Mouse (Mus musculus): ENCODE measurements around the gene B830017H08Rik. TPM values are rescaled to one million over a fixed set of nuclear protein-coding genes. Genes with fewer than 3 reads are reported as not detected.

The B830017H08Rik gene
- total RNA-seq, 1 experiment from 2014 or later, result not detected

GRCm38 (mm10) chr16:17838051-17838450 is 5.1 kb downstream of the B830017H08Rik start, which contains the start of gene Car15:
Gene Car15, minus strand, starts transcription at chr16:17838364.
- ATAC-seq (replicated peaks in 1 of 2; ENCODE audit: insufficient read depth in 1 of 2, low FRiP score in 2 of 2, low TSS enrichment in 1 of 2, low read depth in 1 of 2, poor library complexity in 2 of 2, severe bottlenecking in 2 of 2), result no peak

DNA sequence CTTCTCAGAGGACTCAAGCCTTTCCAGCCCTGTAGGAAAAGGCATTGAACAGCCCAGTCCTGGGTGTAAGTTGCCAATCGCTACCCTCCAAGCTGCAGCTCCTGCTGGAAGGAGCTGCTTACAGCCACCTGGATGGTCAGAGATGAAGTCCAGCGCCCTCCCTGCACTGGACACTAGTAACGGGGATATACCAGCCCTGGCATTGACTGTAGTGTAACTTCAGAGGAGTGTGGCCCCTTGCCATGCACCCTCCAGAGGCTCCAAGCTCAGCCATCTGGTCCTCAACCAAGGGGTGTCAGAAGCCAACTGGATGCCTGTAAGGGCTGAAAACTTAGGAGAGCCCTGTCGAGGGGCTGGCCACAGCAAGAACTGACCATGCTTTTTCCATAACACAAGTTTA is 7.1 kb downstream of the B830017H08Rik start:
- no peak for ATAC-seq (replicated peaks in 1 of 2; ENCODE audit: insufficient read depth in 1 of 2, low FRiP score in 2 of 2, low TSS enrichment in 1 of 2, low read depth in 1 of 2, poor library complexity in 2 of 2, severe bottlenecking in 2 of 2)

DNA sequence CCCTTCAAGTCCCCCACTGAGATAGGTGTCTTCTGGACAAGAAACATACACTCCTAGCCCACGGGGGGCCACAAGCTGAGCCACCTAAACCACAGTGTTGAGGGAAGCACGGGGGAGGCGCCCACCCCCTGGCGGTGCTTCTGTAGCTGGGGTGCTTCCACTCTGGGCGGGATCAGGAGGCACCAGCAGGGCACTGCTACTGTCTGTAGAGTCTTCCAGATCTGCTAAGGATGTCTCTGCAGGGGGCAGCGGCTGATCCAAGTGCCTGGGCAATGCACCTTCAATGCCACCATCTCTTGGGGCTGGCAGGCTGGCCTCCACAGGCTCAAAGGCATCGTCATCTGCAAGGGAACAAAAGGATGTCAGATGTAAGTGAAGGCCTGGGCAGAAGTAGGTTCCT is 9.5 kb downstream of the B830017H08Rik start:
- ATAC-seq (replicated peaks in 1 of 2; ENCODE audit: insufficient read depth in 1 of 2, low FRiP score in 2 of 2, low TSS enrichment in 1 of 2, low read depth in 1 of 2, poor library complexity in 2 of 2, severe bottlenecking in 2 of 2), result no peak

- ATAC-seq (replicated peaks in 1 of 2; ENCODE audit: insufficient read depth in 1 of 2, low FRiP score in 2 of 2, low TSS enrichment in 1 of 2, low read depth in 1 of 2, poor library complexity in 2 of 2, severe bottlenecking in 2 of 2), result no peak
Measured at GRCm38 (mm10) chr16:17843701-17844365, 10.9 kb downstream of the B830017H08Rik start.

- ATAC-seq (replicated peaks in 1 of 2; ENCODE audit: insufficient read depth in 1 of 2, low FRiP score in 2 of 2, low TSS enrichment in 1 of 2, low read depth in 1 of 2, poor library complexity in 2 of 2, severe bottlenecking in 2 of 2), result no peak
Measured at GRCm38 (mm10) chr16:17848431-17848830, 15.5 kb downstream of the B830017H08Rik start.

DNA sequence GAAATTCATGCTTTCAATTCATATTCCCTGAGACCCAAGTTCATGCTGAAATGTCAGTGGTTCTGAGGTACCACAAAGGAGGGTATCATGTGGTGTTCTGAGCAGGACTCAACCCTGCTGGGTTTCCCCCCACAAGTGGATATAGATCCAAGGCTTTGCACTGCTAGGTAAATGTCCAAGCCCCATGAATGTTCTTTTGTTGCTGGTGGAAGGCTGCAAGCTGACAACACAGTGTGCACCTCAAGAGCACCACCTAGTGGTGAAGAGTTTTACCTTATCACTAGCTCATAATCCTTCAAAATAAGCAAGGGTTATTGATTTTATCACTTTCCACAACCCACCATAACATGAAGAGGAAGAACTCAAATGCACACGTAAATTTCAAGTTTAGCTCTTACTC is 16.0 kb downstream of the B830017H08Rik start:
- peak in 1 of 2 experiments; percentile 68; a peak in 3 of 4 replicates for ATAC-seq (replicated peaks in 1 of 2; ENCODE audit: insufficient read depth in 1 of 2, low FRiP score in 2 of 2, low TSS enrichment in 1 of 2, low read depth in 1 of 2, poor library complexity in 2 of 2, severe bottlenecking in 2 of 2)

DNA sequence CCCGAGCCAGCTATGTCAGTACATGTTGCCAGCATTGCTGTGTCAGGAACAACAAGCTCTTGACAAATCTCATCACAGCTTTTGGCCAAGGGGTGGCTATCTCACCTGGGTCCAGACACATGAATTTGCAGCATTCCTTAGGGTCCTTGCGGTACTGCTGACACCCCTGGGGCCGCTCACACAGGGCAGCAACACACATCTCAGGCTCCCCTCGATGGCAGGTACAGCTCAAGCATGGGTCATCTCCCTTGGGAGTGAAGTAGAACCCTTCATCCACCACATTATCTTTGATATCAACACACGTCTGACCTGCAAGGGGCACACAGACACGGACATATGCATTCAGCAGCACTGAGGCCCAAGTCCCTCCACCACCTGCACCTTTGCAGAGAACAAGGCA is 16.6 kb downstream of the B830017H08Rik start:
- ATAC-seq (replicated peaks in 1 of 2; ENCODE audit: insufficient read depth in 1 of 2, low FRiP score in 2 of 2, low TSS enrichment in 1 of 2, low read depth in 1 of 2, poor library complexity in 2 of 2, severe bottlenecking in 2 of 2), result no peak

DNA sequence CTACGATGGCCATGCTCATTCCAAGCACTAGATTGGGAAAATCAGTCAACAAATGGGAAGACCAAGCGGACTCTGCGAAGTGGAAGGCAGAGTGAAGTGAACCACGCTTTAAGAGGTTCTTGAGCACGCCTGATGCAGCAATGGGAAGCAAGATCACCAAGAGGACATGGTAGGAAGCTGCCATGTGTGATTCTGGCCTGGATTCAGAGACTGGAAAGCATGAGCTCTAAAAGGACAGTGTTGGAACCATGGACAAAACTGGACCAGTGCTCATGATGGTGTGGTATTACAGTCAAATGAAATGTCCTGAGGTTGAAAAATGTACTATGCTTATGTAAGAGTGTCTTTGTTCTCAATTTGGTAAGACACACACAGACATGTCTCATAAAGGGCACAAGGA is 18.4 kb downstream of the B830017H08Rik start:
- ATAC-seq (replicated peaks in 1 of 2; ENCODE audit: insufficient read depth in 1 of 2, low FRiP score in 2 of 2, low TSS enrichment in 1 of 2, low read depth in 1 of 2, poor library complexity in 2 of 2, severe bottlenecking in 2 of 2), result no peak

DNA sequence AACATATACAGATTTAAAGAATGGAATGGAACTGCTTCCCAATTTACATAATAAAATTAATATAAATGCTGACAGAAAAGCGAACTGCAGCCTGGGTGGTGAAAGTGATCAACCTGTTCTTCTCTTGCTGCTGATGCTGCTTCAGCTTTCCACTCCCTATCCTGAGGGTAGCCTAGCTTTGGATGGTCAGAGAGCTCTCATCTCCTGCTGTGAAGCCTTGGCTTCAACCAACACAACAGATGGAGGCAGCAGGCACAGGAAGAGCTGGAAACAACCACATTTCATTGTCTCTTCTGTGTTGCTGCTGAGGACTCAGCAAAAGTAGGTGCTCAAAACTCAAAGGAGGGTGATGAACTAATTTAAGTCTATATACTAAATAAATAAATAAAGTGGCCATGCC is 18.9 kb downstream of the B830017H08Rik start:
- ATAC-seq (replicated peaks in 1 of 2; ENCODE audit: insufficient read depth in 1 of 2, low FRiP score in 2 of 2, low TSS enrichment in 1 of 2, low read depth in 1 of 2, poor library complexity in 2 of 2, severe bottlenecking in 2 of 2), result no peak

DNA sequence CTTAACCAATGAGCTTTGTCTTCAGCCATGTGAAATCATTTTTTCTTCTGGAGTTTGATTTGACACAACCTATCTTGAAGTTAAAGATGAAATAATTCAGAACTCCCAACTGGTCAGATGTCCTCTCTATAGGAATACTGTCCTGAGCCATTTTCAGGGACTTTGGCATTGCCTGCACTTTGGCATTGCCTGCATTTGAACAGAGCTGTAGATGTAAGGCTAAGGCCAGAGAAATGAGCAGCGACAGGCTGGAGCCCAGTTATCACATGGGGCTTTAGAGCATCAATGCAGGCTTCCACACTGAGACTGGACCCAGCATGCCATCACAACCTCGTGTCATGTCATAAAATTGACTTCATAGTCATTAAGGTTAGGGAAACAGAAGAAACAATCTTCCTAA is 20.3 kb downstream of the B830017H08Rik start:
- no peak for ATAC-seq (replicated peaks in 1 of 2; ENCODE audit: insufficient read depth in 1 of 2, low FRiP score in 2 of 2, low TSS enrichment in 1 of 2, low read depth in 1 of 2, poor library complexity in 2 of 2, severe bottlenecking in 2 of 2)

DNA sequence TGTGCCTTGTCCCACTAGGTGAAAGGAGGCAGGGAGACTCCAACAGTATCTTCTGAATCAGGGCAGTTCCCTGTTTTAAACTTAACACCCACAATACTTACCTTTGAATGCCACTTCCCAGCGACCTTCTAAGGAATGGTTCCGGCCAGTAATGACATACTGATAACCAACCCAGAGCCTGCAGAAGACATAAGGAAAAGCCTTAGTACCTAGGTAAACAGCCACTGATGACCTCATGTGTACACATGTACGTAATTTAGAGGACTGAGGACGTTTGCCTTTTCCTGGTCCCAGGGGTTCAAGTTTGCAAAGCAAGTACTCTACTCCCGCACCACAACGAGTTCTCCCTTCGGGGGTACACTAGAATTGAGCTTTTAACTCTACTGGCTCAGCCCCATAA is 24.2 kb downstream of the B830017H08Rik start:
- ATAC-seq (replicated peaks in 1 of 2; ENCODE audit: insufficient read depth in 1 of 2, low FRiP score in 2 of 2, low TSS enrichment in 1 of 2, low read depth in 1 of 2, poor library complexity in 2 of 2, severe bottlenecking in 2 of 2), result no peak

- no peak; a peak in 1 of 4 replicates for ATAC-seq (replicated peaks in 1 of 2; ENCODE audit: insufficient read depth in 1 of 2, low FRiP score in 2 of 2, low TSS enrichment in 1 of 2, low read depth in 1 of 2, poor library complexity in 2 of 2, severe bottlenecking in 2 of 2)
Measured at GRCm38 (mm10) chr16:17858592-17858991, 25.7 kb downstream of the B830017H08Rik start.

DNA sequence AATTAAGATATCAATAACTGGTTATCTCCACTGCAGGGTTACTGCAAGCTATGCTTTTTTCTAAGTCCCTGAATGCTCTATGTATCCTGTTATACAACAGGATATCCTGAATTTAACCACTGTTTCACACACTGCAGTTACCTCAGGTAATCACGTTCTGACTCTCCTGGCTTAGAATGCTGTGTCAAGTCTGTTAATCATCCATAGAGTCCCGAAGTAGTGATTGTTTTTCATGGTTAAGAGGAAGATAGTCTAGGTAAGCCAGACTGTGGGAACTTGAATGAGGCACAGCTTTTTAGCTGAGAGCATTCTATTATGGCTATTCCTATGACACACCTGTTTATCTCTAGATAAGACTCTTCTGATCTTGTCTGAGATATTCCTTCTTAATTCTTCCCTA is 32.4 kb downstream of the B830017H08Rik start:
- no peak for ATAC-seq (replicated peaks in 1 of 2; ENCODE audit: insufficient read depth in 1 of 2, low FRiP score in 2 of 2, low TSS enrichment in 1 of 2, low read depth in 1 of 2, poor library complexity in 2 of 2, severe bottlenecking in 2 of 2)

GRCm38 (mm10) chr16:17865770-17866169 is 32.8 kb downstream of the B830017H08Rik start:
- no peak for ATAC-seq (replicated peaks in 1 of 2; ENCODE audit: insufficient read depth in 1 of 2, low FRiP score in 2 of 2, low TSS enrichment in 1 of 2, low read depth in 1 of 2, poor library complexity in 2 of 2, severe bottlenecking in 2 of 2)

DNA sequence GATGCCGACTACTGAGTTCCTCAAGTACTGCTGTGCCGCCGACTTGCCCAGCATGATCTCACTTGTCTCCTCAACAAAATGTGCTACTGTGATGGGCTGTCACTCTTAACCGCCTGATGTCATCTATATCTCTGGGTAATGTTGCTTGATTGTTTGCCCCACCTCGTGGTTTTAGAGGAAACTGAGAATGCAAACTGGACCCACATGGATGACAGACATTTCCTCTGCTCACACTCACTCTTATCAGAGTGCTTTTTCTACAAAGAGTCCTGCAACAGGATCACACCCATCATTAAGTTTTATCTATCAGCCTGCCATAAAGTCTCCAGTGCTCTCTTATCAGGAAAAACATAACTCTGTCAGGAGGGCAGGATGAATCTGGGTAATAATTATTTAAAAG is 38.3 kb downstream of the B830017H08Rik start:
- no peak for ATAC-seq (replicated peaks in 1 of 2; ENCODE audit: insufficient read depth in 1 of 2, low FRiP score in 2 of 2, low TSS enrichment in 1 of 2, low read depth in 1 of 2, poor library complexity in 2 of 2, severe bottlenecking in 2 of 2)

DNA sequence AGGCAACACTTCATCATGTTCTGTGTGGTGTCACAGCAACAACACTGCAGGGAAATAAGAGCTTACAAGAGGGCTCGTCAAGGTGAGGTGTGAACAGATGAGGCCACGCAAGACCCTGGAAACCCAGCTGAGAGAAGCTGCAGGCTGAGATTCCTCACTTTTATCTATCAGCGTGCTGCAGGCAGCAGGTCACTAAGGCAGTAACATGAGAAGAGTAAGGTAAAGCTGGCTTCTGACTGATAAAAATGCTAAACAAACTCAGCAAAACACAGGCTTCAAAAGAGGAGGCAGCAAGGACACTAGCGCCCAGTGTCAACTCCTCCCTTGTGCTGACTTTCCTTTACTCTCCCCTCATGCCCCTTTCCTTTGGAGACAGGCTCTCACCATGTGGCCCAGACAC is 40.1 kb downstream of the B830017H08Rik start:
- no peak for ATAC-seq (replicated peaks in 1 of 2; ENCODE audit: insufficient read depth in 1 of 2, low FRiP score in 2 of 2, low TSS enrichment in 1 of 2, low read depth in 1 of 2, poor library complexity in 2 of 2, severe bottlenecking in 2 of 2)

DNA sequence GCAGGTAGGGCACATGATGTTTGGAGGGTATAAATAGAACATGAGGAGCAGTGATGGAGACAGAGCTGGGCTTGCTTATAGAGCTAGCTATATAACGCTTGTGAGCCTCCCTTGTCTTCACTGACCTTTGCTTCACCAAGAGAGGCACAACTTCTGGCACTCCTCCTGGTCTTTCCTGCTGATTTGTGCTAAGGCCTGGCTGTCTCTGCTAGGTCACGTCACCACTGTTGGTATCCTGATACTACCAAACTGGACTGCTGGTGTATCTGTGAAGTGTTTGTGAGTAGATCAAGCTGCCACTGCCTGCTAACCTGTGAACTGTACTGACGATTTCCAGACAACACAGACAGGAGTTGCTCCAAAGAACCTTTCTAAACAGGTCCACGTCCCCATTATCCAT is 42.3 kb downstream of the B830017H08Rik start:
- ATAC-seq (replicated peaks in 1 of 2; ENCODE audit: insufficient read depth in 1 of 2, low FRiP score in 2 of 2, low TSS enrichment in 1 of 2, low read depth in 1 of 2, poor library complexity in 2 of 2, severe bottlenecking in 2 of 2), result no peak

- ATAC-seq (replicated peaks in 1 of 2; ENCODE audit: insufficient read depth in 1 of 2, low FRiP score in 2 of 2, low TSS enrichment in 1 of 2, low read depth in 1 of 2, poor library complexity in 2 of 2, severe bottlenecking in 2 of 2), result no peak
Measured at GRCm38 (mm10) chr16:17876096-17876495, 43.2 kb downstream of the B830017H08Rik start.

GRCm38 (mm10) chr16:17879571-17879970 is 46.6 kb downstream of the B830017H08Rik start:
- ATAC-seq (replicated peaks in 1 of 2; ENCODE audit: insufficient read depth in 1 of 2, low FRiP score in 2 of 2, low TSS enrichment in 1 of 2, low read depth in 1 of 2, poor library complexity in 2 of 2, severe bottlenecking in 2 of 2), result no peak
